Mouse (Mus musculus) CD8-positive naive resting alpha-beta T cell, adult 57 days (primary cell): ENCODE results near the gene Rnf7. TPM values are rescaled to one million over a fixed set of nuclear protein-coding genes. Genes with fewer than 3 reads are reported as not detected.

Source experiments
- total RNA-seq: library from RNA; stranded (reverse); gene quantifications from one replicate; pipeline ENCODE4 v1.2.4, GENCODE M21; 2023

Rnf7 gene
- total RNA-seq, result 34.1 TPM

DNA sequence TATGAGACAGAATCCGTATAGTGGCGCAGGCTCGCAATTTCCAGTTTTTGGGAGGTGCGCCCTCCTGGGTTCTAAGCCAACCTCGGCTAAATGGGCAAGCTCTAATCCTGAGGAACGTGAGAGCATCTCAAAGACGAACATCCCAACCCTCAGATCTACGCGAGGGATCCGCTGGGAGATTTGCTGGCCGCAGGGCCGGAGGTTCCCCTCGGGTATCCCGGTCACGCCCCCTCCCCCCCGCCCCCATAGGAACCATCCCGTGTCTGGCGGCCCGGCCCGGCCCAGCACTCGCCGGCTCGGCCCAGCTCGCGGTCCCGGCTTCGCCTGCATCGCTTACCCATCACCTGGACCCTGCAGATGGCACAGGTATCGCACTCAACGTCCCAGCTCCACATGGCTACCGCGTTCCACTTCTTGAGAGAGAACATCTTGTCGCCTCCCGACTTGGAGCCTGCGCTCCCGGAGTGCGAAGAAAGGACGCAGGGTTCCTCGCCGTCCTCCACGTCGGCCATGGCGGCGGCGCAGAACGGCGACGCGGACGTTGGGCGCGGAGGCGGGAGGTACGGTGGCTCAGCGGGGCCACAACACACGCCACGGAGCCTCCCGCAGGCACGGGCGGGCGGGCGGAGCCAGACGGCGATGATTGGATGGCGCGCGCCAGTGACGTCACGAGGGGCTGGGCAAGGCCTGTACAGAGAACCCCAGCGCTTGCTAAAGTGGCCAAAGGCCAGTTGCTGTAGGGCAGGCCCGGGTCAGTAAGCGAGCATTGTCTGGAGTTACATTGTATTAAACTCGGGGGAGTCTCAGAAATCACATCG lies at the start of gene Rnf7:
TSS of gene Rnf7 (minus strand) at position 605 of the 818 bp plus-strand sequence.

GRCm38 (mm10) chr9:96524972-96525506 lies 46.6 kb upstream of the Rnf7 start, which contains the start of gene Gm28729:
Gm28729 (minus strand) TSS chr9:96525264.

Other genes with a start within 250 kb of the Rnf7 start
- gene Atp1b3, start 114.2 kb downstream of the Rnf7 start, total RNA-seq, result 668 TPM
- not detected for gene Gm28729, start 46.6 kb upstream of the Rnf7 start, total RNA-seq
- gene Rasa2, start 152.9 kb upstream of the Rnf7 start, total RNA-seq, result 51.9 TPM